Mouse (Mus musculus) liver, adult 2 months (tissue): ENCODE results near the gene Dnm3.

Experiments used
- CTCF ChIP-seq: fragments of 200-500 bp; IDR thresholded peaks from 2 replicates; pipeline ENCODE4 v1.5.1; 2011; ENCODE audit warnings: low read depth, low read length, control low read depth
- POLR2A ChIP-seq: fragments of 200-500 bp; IDR thresholded peaks from 2 replicates; pipeline ENCODE4 v1.6.1; 2011; ENCODE audit warnings: low read length, control low read depth; ENCODE audit not compliant: insufficient read depth; ENCODE audit errors: extremely low read depth

DNA sequence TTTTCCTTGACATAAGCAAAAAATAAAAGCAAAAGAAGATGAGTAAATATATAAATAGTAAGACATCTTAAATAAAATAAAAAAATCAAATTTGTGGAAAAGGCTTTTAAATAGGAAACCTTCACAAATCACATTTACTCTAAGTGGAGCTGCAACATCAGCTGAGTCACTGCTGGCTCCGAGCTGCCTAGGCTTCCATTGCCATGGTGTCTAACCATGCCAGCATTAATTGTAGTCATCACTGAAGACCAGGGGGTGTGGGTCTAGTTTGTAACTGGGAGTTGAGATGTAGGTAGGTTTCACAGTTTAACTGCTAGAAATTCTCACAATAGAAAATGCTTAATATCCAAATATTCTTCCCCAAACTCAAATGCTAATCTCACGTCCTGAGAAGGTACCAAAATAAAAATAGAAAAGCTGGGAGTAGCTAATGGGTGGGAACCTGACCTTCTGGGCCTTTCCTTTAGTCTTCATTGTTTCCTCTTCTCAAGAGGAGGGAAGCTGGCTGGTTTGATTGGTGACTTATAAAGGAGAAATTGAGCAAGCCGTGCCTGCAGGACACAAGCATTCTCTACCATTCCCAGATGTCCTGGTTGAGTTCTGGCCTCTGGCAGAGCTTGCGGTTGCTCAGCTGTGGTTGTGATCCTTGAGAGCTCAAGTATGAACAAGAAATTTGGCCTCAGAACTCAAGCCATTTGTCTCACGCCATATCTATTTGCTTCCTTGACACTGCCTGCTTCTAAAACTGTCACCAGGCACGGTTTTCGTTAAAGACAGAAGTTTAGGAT, 377.6 kb downstream of the Dnm3 start:
- TF ChIP-seq POLR2A (no peak), CTCF (no peak)
